In genomic region chr15:25440317-25440716, GRCm38 (mm10) we compare ENCODE assay signal across 8 mouse cellular contexts.
"Had no signal": no experiment of that assay in that cellular context is flagged by ENCODE, and none has a peak within 500 bp of the region (broad histone marks: within the 10 kb centered on the region; RNA-seq: fewer than 3 reads in every experiment).

No protein-coding gene starts in this region.

- H3K4me1 ChIP-seq: liver, embryonic 13.5 days had no signal

- DNase-seq: right cerebral cortex, postnatal 25 days had no signal

- H3K27ac ChIP-seq: limb, embryonic 12.5 days; liver, embryonic 13.5 days; lung, embryonic 15.5 days; midbrain, embryonic 13.5 days; neural tube, embryonic 15.5 days had no signal

- H3K4me3 ChIP-seq: liver, embryonic 13.5 days; midbrain, embryonic 13.5 days; neural tube, embryonic 15.5 days had no signal

- ATAC-seq: intestine, embryonic 16.5 days; midbrain, embryonic 13.5 days had no signal

- H3K36me3 ChIP-seq: limb, embryonic 12.5 days; liver, embryonic 13.5 days; lung, embryonic 15.5 days; midbrain, embryonic 13.5 days; neural tube, embryonic 15.5 days had no signal

- H3K9me3 ChIP-seq: limb, embryonic 12.5 days; liver, embryonic 13.5 days; lung, embryonic 15.5 days; midbrain, embryonic 13.5 days; neural tube, embryonic 15.5 days had no signal

- H3K9ac ChIP-seq: limb, embryonic 12.5 days; liver, embryonic 13.5 days; liver, postnatal 0 days; lung, embryonic 15.5 days; midbrain, embryonic 13.5 days; neural tube, embryonic 15.5 days had no signal

- H3K27me3 ChIP-seq: limb, embryonic 12.5 days; lung, embryonic 15.5 days had no signal
